Mouse (Mus musculus) liver, postnatal 0 days (tissue): Measurements from ENCODE around the gene Trub2. TPM values are rescaled to one million over a fixed set of nuclear protein-coding genes. Genes with fewer than 3 reads are reported as not detected.

Experiments
- ATAC-seq: fragments of 200-750 bp; cut with Nextera tagmentation; 2 replicates; pipeline ENCODE4 v1.8.0; 2017; ENCODE audit warnings: mild to moderate bottlenecking, moderate library complexity
- DNase-seq: peaks from one replicate; pipeline ENCODE4 v3.0.0-alpha.2; 2016
- H3K27ac ChIP-seq: fragments of 300-500 bp; sonication (generic); 2 replicates; pipeline ENCODE4 v1.5.1; 2014; ENCODE audit warnings: antibody characterized with exemption, moderate library complexity, mild to moderate bottlenecking, low read depth
- H3K27me3 ChIP-seq: fragments of 300-500 bp; sonication (generic); 2 replicates; pipeline ENCODE4 v1.6.1; 2014; ENCODE audit warnings: low read length, control low read depth, mixed read lengths; ENCODE audit not compliant: insufficient read depth
- H3K36me3 ChIP-seq: fragments of 300-500 bp; sonication (generic); replicated peaks from 2 replicates; pipeline ENCODE4 v1.6.1; 2014; ENCODE audit warnings: mild to moderate bottlenecking, control low read depth, low read length, moderate library complexity, mixed read lengths; ENCODE audit not compliant: insufficient read depth
- H3K4me1 ChIP-seq: fragments of 300-500 bp; sonication (generic); 2 replicates; pipeline ENCODE4 v1.6.1; 2014; ENCODE audit warnings: antibody characterized with exemption, mild to moderate bottlenecking, control low read depth; ENCODE audit not compliant: insufficient read depth
- H3K4me2 ChIP-seq: fragments of 300-500 bp; sonication (generic); 2 replicates; pipeline ENCODE4 v1.6.1; 2014; ENCODE audit warnings: low read depth, mild to moderate bottlenecking, low read length, moderate library complexity, mixed read lengths
- H3K4me3 ChIP-seq: fragments of 300-500 bp; sonication (generic); 2 replicates; pipeline ENCODE4 v1.5.1; 2014; ENCODE audit warnings: low read depth, low read length
- H3K9ac ChIP-seq: fragments of 300-500 bp; sonication (generic); replicated peaks from 2 replicates; pipeline ENCODE4 v1.6.1; 2014; ENCODE audit warnings: mild to moderate bottlenecking, moderate library complexity
- H3K9me3 ChIP-seq: fragments of 300-500 bp; sonication (generic); 2 replicates; pipeline ENCODE4 v1.6.1; 2016; ENCODE audit warnings: mild to moderate bottlenecking, control low read depth, low read length, mixed read lengths
- CTCF ChIP-seq: sonication (generic); IDR thresholded peaks from 2 replicates; pipeline ENCODE4 v1.5.1; 2016; ENCODE audit warnings: antibody characterized with exemption, low read depth
- EP300 ChIP-seq: IDR thresholded peaks from 2 replicates; pipeline ENCODE4 v1.6.1; 2016; ENCODE audit warnings: antibody characterized with exemption, low read depth, mild to moderate bottlenecking
- WGBS: fragments of 180-500 bp; shearing (Covaris S2); extraction: QIAGEN DNeasy Blood & Tissue Kit; methylation state at CpG from one replicate; pipeline ENCODE4 v1.1.7; 2014; ENCODE audit not compliant: insufficient replicate concordance; 5-methylcytosine and 5-hydroxymethylcytosine counted together
- polyA plus RNA-seq: library from polyadenylated mRNA; unstranded; fragments of >200 nt; fragmentation: Nextera tagmentation; extraction: Ambion mirVana; gene quantifications from 2 replicates; pipeline ENCODE4 v1.2.1, GENCODE M21; 2015

The Trub2 gene
- polyA plus RNA-seq, 1 experiment from 2014 or later: 7.9 TPM

DNA sequence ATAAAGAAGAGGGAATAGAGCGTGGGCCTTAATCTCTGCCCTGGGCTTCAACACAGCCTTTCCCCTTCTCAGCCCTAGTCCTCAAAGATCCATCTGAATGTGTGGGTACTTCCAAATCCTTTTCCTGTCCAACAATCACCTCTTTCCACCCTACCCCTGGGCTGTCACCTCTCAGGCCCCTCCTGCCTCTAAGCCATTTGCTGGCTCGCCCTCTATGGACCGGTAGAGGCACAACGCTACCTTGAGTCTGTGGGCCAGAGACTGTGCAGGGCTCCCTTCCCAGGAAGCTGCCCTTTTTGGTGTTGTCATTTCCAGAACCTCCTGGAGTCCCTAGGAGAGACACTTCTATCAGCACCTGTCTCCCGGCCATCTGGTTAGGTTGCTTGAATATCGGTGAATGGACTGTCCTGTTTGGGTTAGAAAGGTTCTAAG is 15.1 kb upstream of the Trub2 start:
- TF ChIP-seq CTCF (peak; percentile 67), EP300 (no peak)
- 27% methylated on average over 6 of the region's 6 CpGs for WGBS
- peak; percentile 54 for DNase-seq

GRCm38 (mm10) chr2:29802827-29803201 is 14.5 kb upstream of the Trub2 start:
- H3K9me3 ChIP-seq: no peaks in the 10 kb centered on the region
- H3K4me1 ChIP-seq: peaks cover 11% of the 10 kb centered on the region; the same call in 1 of the 2 replicates
- H3K36me3 ChIP-seq: peaks cover 24% of the 10 kb centered on the region
- peak; percentile 64 for ATAC-seq
- peak overlapping the region; percentile 78 for H3K9ac ChIP-seq
- TF ChIP-seq EP300: no peak
- no peak for TF ChIP-seq CTCF
- 5% methylated on average over 29 of the region's 39 CpGs for WGBS
- DNase-seq: no peak
- H3K4me3 ChIP-seq: peak overlapping the region; percentile 74
- no peaks in the 10 kb centered on the region for H3K27me3 ChIP-seq
- H3K27ac ChIP-seq: peak overlapping the region; percentile 18; the same call in 1 of the 2 replicates
- H3K4me2 ChIP-seq: peak overlapping the region; percentile 96

More for the DNA sequence above, 15.1 kb upstream of the Trub2 start:
- Histone ChIP-seq H3K36me3 (peaks cover 24% of the 10 kb centered on the region), H3K27ac (no peak overlapping the region), H3K4me1 (peaks cover 11% of the 10 kb centered on the region; the same call in 1 of the 2 replicates), H3K4me3 (peak overlapping the region; percentile 74), H3K9me3 (no peaks in the 10 kb centered on the region), H3K27me3 (no peaks in the 10 kb centered on the region), H3K9ac (peak overlapping the region; percentile 78), H3K4me2 (peak overlapping the region; percentile 96)
- peak; percentile 48; the same call in 1 of the 2 replicates for ATAC-seq

DNA sequence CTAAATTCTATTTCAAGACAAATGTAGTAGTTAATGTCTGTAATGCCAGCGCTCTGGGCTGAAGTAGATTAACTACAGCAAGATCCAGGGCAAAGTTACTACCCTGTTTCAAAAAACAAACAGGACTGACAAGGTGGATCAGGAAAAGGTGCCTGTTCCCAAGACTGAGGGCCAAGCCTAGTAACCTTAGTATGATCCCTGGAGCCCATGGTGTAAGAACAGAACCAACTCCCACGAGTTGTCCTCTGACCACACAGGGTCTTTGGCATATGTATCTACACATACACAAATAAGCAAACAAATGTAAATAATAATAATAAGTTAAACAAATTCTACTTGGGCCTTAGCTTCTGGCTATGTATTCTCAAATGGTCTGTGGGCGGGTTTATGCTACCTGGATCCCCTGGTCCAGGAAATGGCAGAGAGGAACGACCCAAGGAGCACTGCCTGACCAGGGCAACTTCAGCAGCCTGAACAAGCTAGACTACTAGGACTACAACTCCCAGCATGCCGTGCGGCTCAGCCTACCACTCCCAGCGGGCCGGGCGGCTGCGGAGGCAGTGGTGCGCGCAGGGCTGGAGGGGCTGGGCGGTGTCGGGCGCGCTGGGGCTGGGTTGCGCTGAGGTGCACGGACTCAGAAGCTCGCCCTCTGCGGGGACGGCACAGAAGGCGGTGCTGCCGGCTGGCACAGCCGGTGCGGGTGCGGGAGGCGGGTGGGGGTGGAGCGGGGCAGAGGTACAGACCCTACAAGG is 13.9 kb upstream of the Trub2 start, which contains the start of gene Slc27a4:
Gene Slc27a4 (plus strand): TSS at position 560 of the 752 bp plus-strand sequence.
- Histone ChIP-seq H3K4me2 (peak within 1 kb of the TSS; percentile 96), H3K27ac (peak within 1 kb of the TSS; percentile 18; the same call in 1 of the 2 replicates), H3K9me3 (no peaks in the 10 kb centered on the region), H3K9ac (peak within 1 kb of the TSS; percentile 78), H3K4me1 (peaks cover 11% of the 10 kb centered on the region; the same call in 1 of the 2 replicates), H3K4me3 (peak within 1 kb of the TSS; percentile 74), H3K36me3 (peaks cover 18% of the 10 kb centered on the region), H3K27me3 (no peaks in the 10 kb centered on the region)
- peak; percentile 97 for ATAC-seq
- TF ChIP-seq CTCF: peak; percentile 16; the same call in 1 of the 2 replicates
- no peak for TF ChIP-seq EP300
- 4% methylated on average over 22 of the region's 28 CpGs for WGBS
- DNase-seq: peak; percentile 95

GRCm38 (mm10) chr2:29792772-29793487 is 4.6 kb upstream of the Trub2 start:
- peak; percentile 22; the same call in 1 of the 2 replicates for ATAC-seq
- DNase-seq: no peak
- H3K9me3 ChIP-seq: no peaks in the 10 kb centered on the region
- no peak overlapping the region for H3K4me2 ChIP-seq
- H3K4me1 ChIP-seq: peaks cover 5% of the 10 kb centered on the region; the same call in 1 of the 2 replicates
- peaks cover 5% of the 10 kb centered on the region for H3K36me3 ChIP-seq
- H3K27me3 ChIP-seq: no peaks in the 10 kb centered on the region
- H3K4me3 ChIP-seq: no peak overlapping the region
- no peak overlapping the region for H3K9ac ChIP-seq
- WGBS: 84% methylated on average over 2 of the region's 2 CpGs
- H3K27ac ChIP-seq: peak overlapping the region; percentile 51; the same call in 1 of the 2 replicates
- TF ChIP-seq EP300: no peak
- no peak for TF ChIP-seq CTCF

DNA sequence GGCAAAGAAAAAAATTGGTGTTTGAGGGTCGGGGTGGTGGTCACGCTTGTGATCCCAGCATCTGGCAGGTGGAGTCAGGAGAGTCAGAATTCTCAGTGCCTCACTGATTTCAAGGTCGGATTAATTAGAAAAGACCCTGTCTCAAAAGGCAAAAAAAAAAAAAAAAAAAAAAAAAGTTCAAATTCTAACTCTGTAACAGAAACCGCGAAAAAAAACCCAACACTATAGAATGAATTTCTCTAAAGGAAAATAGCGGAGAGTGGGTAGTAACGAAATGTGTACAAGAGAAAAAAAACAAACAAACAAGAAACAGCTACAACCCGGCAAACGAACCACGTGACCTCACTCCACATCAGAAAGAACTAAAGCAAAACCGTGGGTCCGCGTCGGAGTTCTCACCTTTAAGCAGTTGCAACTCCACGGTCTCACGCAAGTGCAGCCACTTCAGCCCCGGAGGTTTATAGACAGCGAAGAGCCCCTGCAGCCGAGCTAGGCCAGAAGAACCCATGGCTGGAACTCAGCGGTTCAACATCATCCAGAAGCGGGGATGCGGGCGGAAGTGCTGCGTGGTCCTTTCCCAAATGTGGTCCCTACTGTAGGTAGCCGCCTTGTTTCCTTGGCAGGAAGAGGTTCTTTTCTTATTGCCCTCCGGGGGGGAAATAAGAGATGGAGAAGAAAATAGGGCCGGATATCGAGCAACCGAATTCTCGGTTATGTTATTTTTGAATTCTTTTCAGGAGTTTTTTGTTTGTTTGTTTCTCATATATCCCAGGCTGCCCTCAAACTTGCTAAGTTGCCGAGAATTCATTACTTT is 991 bp downstream of the Trub2 start, which contains the start of gene Coq4:
Gene Coq4 (plus strand): TSS at position 390 of the 814 bp plus-strand sequence.
- peak; percentile 67 for TF ChIP-seq EP300
- no peak for TF ChIP-seq CTCF
- Histone ChIP-seq H3K4me2 (peak within 1 kb of the TSS; percentile 98), H3K27ac (peak within 1 kb of the TSS; percentile 88), H3K9ac (peak within 1 kb of the TSS; percentile 74), H3K9me3 (no peaks in the 10 kb centered on the region), H3K4me3 (peak within 1 kb of the TSS; percentile 81), H3K27me3 (no peaks in the 10 kb centered on the region), H3K4me1 (peaks cover 10% of the 10 kb centered on the region), H3K36me3 (peaks cover 26% of the 10 kb centered on the region)
- 1% methylated on average over 31 of the region's 31 CpGs for WGBS
- DNase-seq (peak; percentile 90), ATAC-seq (peak; percentile 93)
